Mouse (Mus musculus): ENCODE results near the gene Ptprk.

The Ptprk gene

GRCm38 (mm10) chr10:28550549-28550948 is 475.9 kb downstream of the Ptprk start:
- no peak for DNase-seq (ENCODE audit: low spot score)

GRCm38 (mm10) chr10:28552068-28552467 is 477.4 kb downstream of the Ptprk start:
- no peak for DNase-seq (ENCODE audit: low spot score)

GRCm38 (mm10) chr10:28564110-28564674 is 489.6 kb downstream of the Ptprk start:
- no peak for DNase-seq (ENCODE audit: low spot score)

GRCm38 (mm10) chr10:28566378-28566777 is 491.8 kb downstream of the Ptprk start:
- DNase-seq (ENCODE audit: low spot score) = peak; percentile 2

- no peak for DNase-seq (ENCODE audit: low spot score)
Measured at GRCm38 (mm10) chr10:28566828-28567227, 492.2 kb downstream of the Ptprk start.

- DNase-seq (ENCODE audit: low spot score) = no peak
Measured at GRCm38 (mm10) chr10:28567441-28567840, 492.8 kb downstream of the Ptprk start.

GRCm38 (mm10) chr10:28568047-28568446 is 493.4 kb downstream of the Ptprk start:
- DNase-seq (ENCODE audit: low spot score) = no peak

GRCm38 (mm10) chr10:28579596-28579995 is 505.0 kb downstream of the Ptprk start:
- DNase-seq (ENCODE audit: low spot score) = no peak

GRCm38 (mm10) chr10:28586565-28587138 is 512.0 kb downstream of the Ptprk start:
- DNase-seq (ENCODE audit: low spot score) = no peak

GRCm38 (mm10) chr10:28588401-28588800 is 513.8 kb downstream of the Ptprk start:
- no peak for DNase-seq (ENCODE audit: low spot score)

- DNase-seq (ENCODE audit: low spot score) = no peak
Measured at GRCm38 (mm10) chr10:28590822-28591221, 516.2 kb downstream of the Ptprk start.

- no peak for DNase-seq (ENCODE audit: low spot score)
Measured at GRCm38 (mm10) chr10:28593566-28594292, 519.1 kb downstream of the Ptprk start.

GRCm38 (mm10) chr10:28596897-28597296 is 522.3 kb downstream of the Ptprk start:
- DNase-seq (ENCODE audit: low spot score) = no peak

- DNase-seq (ENCODE audit: low spot score) = no peak
Measured at GRCm38 (mm10) chr10:28609136-28609535, 534.5 kb downstream of the Ptprk start.

- DNase-seq (ENCODE audit: low spot score) = no peak
Measured at GRCm38 (mm10) chr10:28614396-28614795, 539.8 kb downstream of the Ptprk start.

GRCm38 (mm10) chr10:28617203-28617602 is 542.6 kb downstream of the Ptprk start:
- no peak for DNase-seq (ENCODE audit: low spot score)

- DNase-seq (ENCODE audit: low spot score) = no peak
Measured at GRCm38 (mm10) chr10:28618002-28618401, 543.4 kb downstream of the Ptprk start.

GRCm38 (mm10) chr10:28619415-28619814 is 544.8 kb downstream of the Ptprk start:
- no peak for DNase-seq (ENCODE audit: low spot score)

GRCm38 (mm10) chr10:28636096-28636495 is 561.5 kb downstream of the Ptprk start:
- DNase-seq (ENCODE audit: low spot score) = no peak

GRCm38 (mm10) chr10:28641887-28642286 is 567.3 kb downstream of the Ptprk start:
- no peak for DNase-seq (ENCODE audit: low spot score)

Data from spleen, adult 12 weeks (tissue).